Mouse (Mus musculus): ENCODE measurements around the gene Spata20. TPM values are rescaled to one million over a fixed set of nuclear protein-coding genes. Genes with fewer than 3 reads are reported as not detected.

Gene Spata20
- polyA plus RNA-seq, 1 experiment from 2014 or later: 1.2 TPM

DNA sequence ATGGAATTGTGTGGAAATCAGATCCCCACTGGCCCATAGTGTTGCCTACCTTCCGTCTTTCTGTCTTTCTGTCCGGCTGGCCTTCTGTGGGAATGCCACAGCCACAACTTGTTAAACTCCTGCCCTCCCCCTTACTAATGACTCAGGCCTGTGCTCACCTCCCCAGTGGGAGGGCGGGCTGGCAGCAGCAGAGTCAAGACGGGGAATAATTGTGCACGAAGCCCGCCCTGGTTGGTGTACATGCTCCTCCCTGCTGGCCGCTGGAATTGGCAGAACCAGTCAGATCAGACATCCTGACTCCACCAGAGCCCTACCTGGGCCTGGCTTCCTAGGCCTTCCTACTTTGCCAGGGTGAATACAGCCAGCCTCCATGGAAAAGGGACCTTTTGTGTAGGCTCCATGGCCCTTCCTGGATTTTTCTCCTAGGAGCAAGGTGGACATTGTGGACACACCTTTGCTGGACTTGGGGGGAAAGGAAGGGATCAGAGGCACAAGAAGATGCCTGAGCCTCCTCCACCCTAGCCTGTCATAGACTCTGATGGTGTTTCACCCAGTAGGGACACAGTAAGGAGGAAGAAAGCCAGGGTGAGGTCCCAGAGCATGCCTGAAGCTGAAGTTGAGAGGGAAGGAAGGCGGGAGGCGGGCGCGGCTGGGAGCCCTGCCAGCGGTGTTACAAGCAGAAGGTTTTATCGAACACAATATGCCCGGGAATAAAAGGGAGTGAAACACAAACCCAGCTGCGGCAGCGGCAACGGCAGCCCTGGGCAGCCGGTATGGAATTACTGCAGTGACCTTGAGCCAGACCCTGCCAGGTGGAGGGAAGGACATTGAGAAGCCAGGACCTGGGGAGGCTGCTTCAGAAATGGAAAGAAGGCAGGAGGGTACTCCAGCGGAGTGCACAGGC is 12.4 kb upstream of the Spata20 start:
- ATAC-seq (ENCODE audit: insufficient number of reproducible peaks, low FRiP score, low TSS enrichment, low read depth): no peak
- H3K4me2 ChIP-seq (replicated peaks): peak overlapping the region; percentile 57
- no peak overlapping the region for H3K9ac ChIP-seq
- peak overlapping the region; percentile 86 for H3K27ac ChIP-seq (replicated peaks)
- no peaks in the 10 kb centered on the region; the same call in 1 of the 2 replicates for H3K27me3 ChIP-seq
- H3K4me1 ChIP-seq: peaks cover 34% of the 10 kb centered on the region
- H3K9me3 ChIP-seq (replicated peaks): no peaks in the 10 kb centered on the region
- 14% methylated on average over 19 of the region's 19 CpGs for WGBS
- no peaks in the 10 kb centered on the region for H3K36me3 ChIP-seq
- H3K4me3 ChIP-seq (replicated peaks): peak overlapping the region; percentile 40

DNA sequence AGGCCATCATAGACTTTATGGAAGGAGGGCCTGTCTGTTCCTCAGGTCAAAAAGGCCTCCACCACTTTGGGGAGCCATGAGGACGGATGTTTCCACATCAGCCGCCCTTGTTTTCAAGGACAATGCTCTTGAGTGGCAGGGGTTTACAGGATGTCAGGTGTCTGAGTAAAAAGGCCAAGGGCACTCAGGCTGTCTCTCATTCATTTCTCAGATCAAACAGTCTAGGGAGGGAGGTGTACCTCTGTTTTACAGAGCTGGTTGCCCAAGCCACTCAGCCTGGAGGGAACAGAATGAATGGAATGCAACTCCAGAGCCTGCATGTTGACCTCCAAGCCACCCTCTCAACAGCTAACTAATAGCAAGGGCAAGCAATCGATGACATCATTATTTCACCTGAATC is 9.4 kb upstream of the Spata20 start:
- H3K9ac ChIP-seq: no peak overlapping the region
- no peak overlapping the region for H3K4me3 ChIP-seq (replicated peaks)
- WGBS: 80% methylated on average over 3 of the region's 3 CpGs
- H3K9me3 ChIP-seq (replicated peaks): no peaks in the 10 kb centered on the region
- H3K27me3 ChIP-seq: no peaks in the 10 kb centered on the region; the same call in 1 of the 2 replicates
- H3K4me2 ChIP-seq (replicated peaks): no peak overlapping the region
- peaks cover 47% of the 10 kb centered on the region for H3K4me1 ChIP-seq
- H3K27ac ChIP-seq (replicated peaks): no peak overlapping the region
- ATAC-seq (ENCODE audit: insufficient number of reproducible peaks, low FRiP score, low TSS enrichment, low read depth): no peak
- no peaks in the 10 kb centered on the region for H3K36me3 ChIP-seq

DNA sequence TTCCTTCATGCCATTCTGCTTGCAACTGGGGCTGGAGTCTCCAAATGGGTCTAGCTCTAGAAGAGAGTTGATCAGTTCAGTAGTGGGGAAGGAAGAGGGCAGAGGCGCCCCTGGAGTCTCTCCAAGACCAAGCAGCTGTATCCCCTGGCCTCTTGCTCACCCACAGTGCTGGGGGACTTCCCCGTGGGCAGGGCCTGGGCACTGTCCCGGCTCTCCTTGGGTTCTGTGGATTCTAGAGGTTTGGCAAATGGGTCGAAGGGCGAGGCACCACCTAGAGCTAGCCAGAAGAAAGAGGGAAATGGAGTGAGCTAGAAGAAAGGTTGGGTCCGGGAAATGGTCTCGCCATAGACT is 5.7 kb upstream of the Spata20 start:
- Histone ChIP-seq H3K4me3 (replicated peaks) (peak overlapping the region; percentile 51), H3K27me3 (0 out of 2 replicates have a peak, but pooled peaks cover 5% of the 10 kb centered on the region), H3K9ac (no peak overlapping the region), H3K9me3 (replicated peaks) (no peaks in the 10 kb centered on the region), H3K4me2 (replicated peaks) (peak overlapping the region; percentile 73), H3K27ac (replicated peaks) (no peak overlapping the region), H3K4me1 (peaks cover 17% of the 10 kb centered on the region), H3K36me3 (no peaks in the 10 kb centered on the region)
- no peak for ATAC-seq (ENCODE audit: insufficient number of reproducible peaks, low FRiP score, low TSS enrichment, low read depth)
- WGBS: 58% methylated on average over 7 of the region's 7 CpGs

DNA sequence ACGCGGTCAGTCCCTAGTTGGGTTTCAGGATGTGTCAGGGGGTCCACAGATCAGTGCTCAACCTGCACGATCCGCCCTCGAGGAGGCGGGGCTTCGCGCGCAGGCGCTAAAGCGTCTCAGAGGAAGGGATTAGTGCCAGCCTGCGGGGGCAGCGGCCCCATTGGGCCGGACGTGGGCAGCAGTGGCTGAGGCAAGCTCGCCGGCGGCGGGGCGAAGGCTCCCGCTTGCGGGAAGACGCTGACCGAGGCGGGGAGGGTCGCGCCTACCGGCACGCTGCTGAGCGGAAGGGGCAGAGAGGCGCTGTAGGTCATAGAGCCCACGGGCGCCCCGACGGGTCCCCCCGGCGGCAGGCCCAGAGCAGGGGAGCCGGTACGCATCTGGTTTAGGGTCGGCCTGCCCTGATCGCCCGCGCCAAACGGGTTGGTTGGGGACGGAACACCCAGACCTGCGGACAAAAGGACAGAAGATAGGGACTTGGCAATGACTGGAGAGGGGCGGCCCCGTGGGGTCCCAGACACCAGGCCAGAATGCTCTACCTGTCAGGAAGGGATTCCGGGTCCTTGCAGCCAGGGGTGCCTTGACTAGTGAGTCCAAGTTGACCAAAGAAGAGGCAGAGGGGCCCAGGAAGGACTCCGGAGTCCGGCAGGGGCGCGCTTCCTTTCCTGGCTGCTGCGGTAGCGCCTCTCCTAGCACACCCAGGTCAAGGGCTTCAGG is 5.2 kb upstream of the Spata20 start:
- Histone ChIP-seq H3K4me2 (replicated peaks) (peak overlapping the region; percentile 73), H3K27me3 (0 out of 2 replicates have a peak, but pooled peaks cover 7% of the 10 kb centered on the region), H3K9ac (peak overlapping the region; percentile 31), H3K27ac (replicated peaks) (no peak overlapping the region), H3K4me1 (peaks cover 18% of the 10 kb centered on the region), H3K36me3 (no peaks in the 10 kb centered on the region), H3K4me3 (replicated peaks) (peak overlapping the region; percentile 51), H3K9me3 (replicated peaks) (no peaks in the 10 kb centered on the region)
- 8% methylated on average over 55 of the region's 55 CpGs for WGBS
- ATAC-seq (ENCODE audit: insufficient number of reproducible peaks, low FRiP score, low TSS enrichment, low read depth): 0 out of 2 replicates have a peak, but pooled peaks have one; percentile 30

DNA sequence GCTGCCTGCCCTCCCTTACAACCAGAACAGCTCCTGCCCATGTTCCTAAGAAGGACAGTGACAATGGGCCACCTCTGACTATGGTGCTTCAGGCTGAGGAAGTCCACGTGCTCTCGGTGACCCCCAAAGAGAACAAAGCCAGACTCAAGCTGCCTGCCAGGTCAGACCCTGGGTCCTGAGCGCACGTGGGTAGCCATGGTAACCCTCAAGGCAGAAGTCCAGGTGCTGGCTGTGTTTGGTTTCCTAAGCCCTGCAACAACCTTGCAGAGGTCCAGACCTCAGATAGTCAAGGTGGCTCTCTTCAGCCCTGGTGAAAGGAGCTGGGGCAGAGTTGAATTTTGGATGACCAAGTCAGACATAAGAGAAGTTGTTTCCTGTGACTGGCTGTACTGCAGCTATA is 3.8 kb upstream of the Spata20 start:
- Histone ChIP-seq H3K27ac (replicated peaks) (no peak overlapping the region), H3K27me3 (0 out of 2 replicates have a peak, but pooled peaks cover 7% of the 10 kb centered on the region), H3K36me3 (no peaks in the 10 kb centered on the region), H3K4me1 (peaks cover 23% of the 10 kb centered on the region), H3K9me3 (replicated peaks) (no peaks in the 10 kb centered on the region), H3K9ac (no peak overlapping the region), H3K4me3 (replicated peaks) (no peak overlapping the region), H3K4me2 (replicated peaks) (no peak overlapping the region)
- whole genome bisulfite sequencing: 25% methylated on average over 4 of the region's 4 CpGs
- ATAC-seq (ENCODE audit: insufficient number of reproducible peaks, low FRiP score, low TSS enrichment, low read depth): no peak

DNA sequence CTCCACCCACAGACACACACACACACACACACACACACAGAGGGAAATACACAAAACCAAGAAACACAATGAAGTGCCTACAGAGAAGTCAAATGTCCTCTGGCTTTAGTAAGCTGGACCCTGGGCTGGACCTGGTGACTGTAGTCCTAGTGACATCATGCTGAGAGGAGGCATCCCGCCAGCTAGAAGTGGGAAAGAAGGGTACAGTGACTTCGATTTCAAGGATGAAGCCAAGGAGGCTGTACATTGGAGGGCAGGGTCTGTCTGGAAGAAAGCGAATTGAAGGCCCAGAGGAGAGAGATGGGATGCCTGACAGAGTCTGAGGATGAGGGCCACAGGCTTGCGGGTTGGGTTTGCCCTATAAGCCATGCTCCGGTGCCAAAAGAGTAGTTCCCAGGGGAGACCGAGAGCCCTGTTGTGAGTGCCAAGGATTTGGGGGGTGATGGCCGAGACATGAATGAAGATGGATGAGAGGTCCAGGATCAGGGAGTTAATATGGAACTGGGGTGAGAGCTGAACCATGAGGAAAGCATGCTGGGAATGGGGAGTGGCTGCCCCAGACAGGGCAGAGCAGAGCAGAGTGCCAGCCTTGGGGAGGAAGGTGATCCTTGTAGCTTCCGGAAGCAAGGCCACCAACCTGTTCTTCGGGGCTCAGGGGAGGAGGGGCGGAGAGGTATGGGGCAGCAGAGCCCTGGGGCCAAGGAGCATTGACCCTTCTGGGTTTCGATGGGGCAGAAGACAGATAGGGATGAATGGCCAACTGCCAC is 3.0 kb upstream of the Spata20 start:
- WGBS: 79% methylated on average over 11 of the region's 11 CpGs
- no peak overlapping the region for H3K9ac ChIP-seq
- ATAC-seq (ENCODE audit: insufficient number of reproducible peaks, low FRiP score, low TSS enrichment, low read depth): no peak
- H3K4me2 ChIP-seq (replicated peaks): no peak overlapping the region
- no peaks in the 10 kb centered on the region for H3K36me3 ChIP-seq
- H3K9me3 ChIP-seq (replicated peaks): no peaks in the 10 kb centered on the region
- 0 out of 2 replicates have a peak, but pooled peaks cover 7% of the 10 kb centered on the region for H3K27me3 ChIP-seq
- no peak overlapping the region for H3K4me3 ChIP-seq (replicated peaks)
- H3K4me1 ChIP-seq: peaks cover 23% of the 10 kb centered on the region
- H3K27ac ChIP-seq (replicated peaks): no peak overlapping the region

DNA sequence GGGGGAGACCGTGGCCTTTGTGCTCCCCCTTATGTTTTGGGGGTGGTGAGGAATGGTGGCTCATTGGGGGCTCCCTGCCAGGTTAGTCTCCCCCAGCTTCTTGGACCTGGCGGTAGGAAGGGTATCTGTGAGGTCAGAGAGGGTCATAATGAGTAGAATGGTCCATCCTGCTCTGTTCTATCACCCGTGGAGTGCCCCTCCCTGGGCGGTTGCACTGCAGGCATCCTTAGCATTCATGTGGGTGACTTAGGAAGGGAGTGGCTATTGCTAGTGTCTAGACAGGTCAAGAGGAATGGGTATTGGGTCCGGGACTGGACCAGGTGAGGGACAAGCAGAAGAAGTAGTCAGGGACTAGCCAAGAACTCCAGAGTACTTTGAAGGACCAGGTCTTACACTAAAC is 756 bp downstream of the Spata20 start:
- peaks cover 6% of the 10 kb centered on the region; the same call in 1 of the 2 replicates for H3K4me1 ChIP-seq
- no peak overlapping the region for H3K4me2 ChIP-seq (replicated peaks)
- 76% methylated on average over 5 of the region's 5 CpGs for WGBS
- no peak overlapping the region for H3K9ac ChIP-seq
- H3K27me3 ChIP-seq: 0 out of 2 replicates have a peak, but pooled peaks cover 9% of the 10 kb centered on the region
- H3K27ac ChIP-seq (replicated peaks): no peak overlapping the region
- ATAC-seq (ENCODE audit: insufficient number of reproducible peaks, low FRiP score, low TSS enrichment, low read depth): no peak
- H3K4me3 ChIP-seq (replicated peaks): no peak overlapping the region
- no peaks in the 10 kb centered on the region for H3K36me3 ChIP-seq
- no peaks in the 10 kb centered on the region for H3K9me3 ChIP-seq (replicated peaks)

DNA sequence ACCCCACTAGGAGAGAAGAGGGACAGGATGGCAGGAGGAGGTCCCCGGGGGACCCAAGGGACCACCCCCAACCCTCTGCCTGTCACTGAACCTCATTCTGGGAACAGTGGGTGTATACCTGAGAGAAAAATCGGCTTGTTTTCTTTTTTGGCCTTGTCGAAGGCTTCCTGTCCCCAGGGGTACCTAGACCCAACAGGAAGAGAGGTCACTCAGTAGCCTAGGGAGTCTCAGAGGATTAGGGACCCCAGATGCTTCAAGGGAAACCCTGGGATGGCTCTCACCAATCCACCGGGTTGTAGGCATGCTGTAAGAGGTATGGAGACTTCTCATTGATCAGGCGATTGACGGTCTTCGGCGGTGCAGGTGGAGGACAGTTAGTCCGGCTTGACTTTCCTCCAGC is 1.3 kb downstream of the Spata20 start:
- Histone ChIP-seq H3K4me1 (peaks cover 6% of the 10 kb centered on the region; the same call in 1 of the 2 replicates), H3K4me2 (replicated peaks) (no peak overlapping the region), H3K36me3 (no peaks in the 10 kb centered on the region), H3K27me3 (0 out of 2 replicates have a peak, but pooled peaks cover 9% of the 10 kb centered on the region), H3K9ac (no peak overlapping the region), H3K4me3 (replicated peaks) (no peak overlapping the region), H3K9me3 (replicated peaks) (no peaks in the 10 kb centered on the region), H3K27ac (replicated peaks) (no peak overlapping the region)
- 83% methylated on average over 9 of the region's 9 CpGs for WGBS
- ATAC-seq (ENCODE audit: insufficient number of reproducible peaks, low FRiP score, low TSS enrichment, low read depth): no peak

DNA sequence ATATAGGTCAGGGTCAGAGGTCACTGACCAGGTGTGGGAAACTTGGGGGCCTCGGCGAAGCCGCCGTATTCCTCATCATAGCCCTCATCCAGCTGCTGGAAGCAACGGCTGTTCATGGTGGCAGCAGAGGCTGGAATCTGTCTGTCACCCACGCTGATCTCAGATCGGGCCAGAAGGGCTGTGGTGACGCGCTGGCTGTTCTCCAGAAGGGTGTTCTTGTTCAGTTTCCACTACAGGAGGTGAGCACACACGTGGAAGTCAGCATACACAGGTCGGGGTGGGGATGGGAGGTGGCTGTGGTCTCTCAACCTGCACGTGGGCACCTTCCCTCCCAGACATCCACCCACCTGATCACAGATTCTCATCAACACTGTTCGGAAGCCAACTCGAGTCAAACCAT is 2.1 kb downstream of the Spata20 start:
- Histone ChIP-seq H3K4me3 (replicated peaks) (no peak overlapping the region), H3K36me3 (no peaks in the 10 kb centered on the region), H3K9me3 (replicated peaks) (no peaks in the 10 kb centered on the region), H3K27me3 (0 out of 2 replicates have a peak, but pooled peaks cover 9% of the 10 kb centered on the region), H3K4me2 (replicated peaks) (no peak overlapping the region), H3K4me1 (peaks cover 6% of the 10 kb centered on the region; the same call in 1 of the 2 replicates), H3K9ac (no peak overlapping the region), H3K27ac (replicated peaks) (no peak overlapping the region)
- 59% methylated on average over 14 of the region's 14 CpGs for WGBS
- no peak for ATAC-seq (ENCODE audit: insufficient number of reproducible peaks, low FRiP score, low TSS enrichment, low read depth)

DNA sequence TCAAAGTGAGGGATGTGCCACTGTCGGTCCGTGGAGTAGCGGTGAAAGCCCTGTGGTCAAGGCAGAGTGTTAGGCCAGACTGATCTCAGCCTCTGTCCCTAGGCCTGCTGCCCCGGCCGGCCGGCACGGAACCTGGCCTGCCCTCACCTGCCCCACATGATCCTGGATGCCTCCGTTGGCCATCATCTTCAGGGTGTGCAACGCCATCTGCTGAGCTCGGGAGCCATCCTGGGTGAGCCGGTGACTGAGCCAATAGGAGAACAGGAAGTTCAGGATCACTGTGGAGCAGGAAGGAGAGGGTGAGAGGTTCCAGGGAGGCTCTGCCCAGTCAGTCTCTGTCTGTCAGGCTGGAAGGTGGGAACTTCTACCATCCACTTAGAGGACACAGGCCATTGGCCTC is 2.5 kb downstream of the Spata20 start:
- 64% methylated on average over 11 of the region's 11 CpGs for WGBS

More for the DNA sequence above, 2.5 kb downstream of the Spata20 start:
- H3K9ac ChIP-seq: no peak overlapping the region
- ATAC-seq (ENCODE audit: insufficient number of reproducible peaks, low FRiP score, low TSS enrichment, low read depth): no peak
- H3K27me3 ChIP-seq: 0 out of 2 replicates have a peak, but pooled peaks cover 9% of the 10 kb centered on the region
- no peaks in the 10 kb centered on the region for H3K36me3 ChIP-seq
- H3K9me3 ChIP-seq (replicated peaks): no peaks in the 10 kb centered on the region
- H3K27ac ChIP-seq (replicated peaks): no peak overlapping the region
- no peak overlapping the region for H3K4me3 ChIP-seq (replicated peaks)
- H3K4me1 ChIP-seq: peaks cover 6% of the 10 kb centered on the region; the same call in 1 of the 2 replicates
- no peak overlapping the region for H3K4me2 ChIP-seq (replicated peaks)

All from embryonic facial prominence, embryonic 15.5 days (tissue).